ENCODE assay signal across 36 mouse cellular contexts in genomic region chr2:131940506-131940905, GRCm38 (mm10). TPM values are rescaled to one million over a fixed set of nuclear protein-coding genes. Genes with fewer than 3 reads are reported as not detected.
DNase-seq lines count a peak whose midpoint lies in the region; ATAC-seq and TF ChIP-seq lines count a peak whose summit lies in the region.
"Had no signal": no experiment of that assay in that cellular context is flagged by ENCODE, and none has a peak within 500 bp of the region (broad histone marks: within the 10 kb centered on the region; RNA-seq: fewer than 3 reads in every experiment).

No protein-coding gene starts in this region.

- TF ChIP-seq EP300 in MEL (IDR thresholded peaks at IDR 0.05; ENCODE audit: low read depth in 1 of 2, low read length in 2 of 2), result peak; percentile 77 to 88

- no peak for TF ChIP-seq CTCF in MEL (IDR thresholded peaks at IDR 0.05 in 2 of 3, conservative IDR thresholded peaks at IDR 0.05 in 1 of 3; ENCODE audit: control insufficient read depth in 1 of 3, insufficient read depth in 1 of 3, low read depth in 2 of 3, low read length in 3 of 3, poor library complexity in 1 of 3, severe bottlenecking in 1 of 3)

- 30% methylated on average over 3 of the region's 3 CpGs for WGBS in liver, embryonic 13.5 days (ENCODE audit: insufficient replicate concordance)

- H3K9me3 ChIP-seq in MEL (replicated peaks; ENCODE audit: insufficient read depth, low read length), result no peaks in the 10 kb centered on the region
- H3K9me3 ChIP-seq in liver, embryonic 13.5 days (replicated peaks), result no peaks in the 10 kb centered on the region
- H3K9me3 ChIP-seq: hindbrain, embryonic 13.5 days; midbrain, embryonic 12.5 days; neural tube, embryonic 12.5 days had no signal

- TF ChIP-seq POLR2A in MEL (IDR thresholded peaks at IDR 0.05; ENCODE audit: control insufficient read depth in 1 of 2, insufficient read depth in 1 of 2, low read depth in 1 of 2, low read length in 2 of 2, poor library complexity in 1 of 2), result no peak

- H3K27me3 ChIP-seq in MEL (ENCODE audit: control insufficient read depth in 1 of 2, insufficient read depth in 2 of 2, low read length in 2 of 2), result no peaks in the 10 kb centered on the region
- no peaks in the 10 kb centered on the region for H3K27me3 ChIP-seq in liver, embryonic 13.5 days
- H3K27me3 ChIP-seq: hindbrain, embryonic 13.5 days; midbrain, embryonic 12.5 days; neural tube, embryonic 12.5 days had no signal

- no peak overlapping the region for H3K27ac ChIP-seq in MEL (ENCODE audit: control insufficient read depth, low read depth, low read length)
- H3K27ac ChIP-seq in liver, embryonic 13.5 days, result peak overlapping the region; percentile 79
- H3K27ac ChIP-seq: forebrain, embryonic 10.5 days; gastrocnemius, adult 2 months; hindbrain, embryonic 13.5 days; midbrain, embryonic 12.5 days; neural tube, embryonic 12.5 days had no signal

- no peak overlapping the region for H3K9ac ChIP-seq in MEL (ENCODE audit: control insufficient read depth, low read depth, low read length, poor library complexity, severe bottlenecking)
- peak overlapping the region; percentile 33; the same call in 1 of the 2 replicates for H3K9ac ChIP-seq in liver, embryonic 13.5 days
- H3K9ac ChIP-seq: hindbrain, embryonic 13.5 days; lung, embryonic 14.5 days; midbrain, embryonic 12.5 days; neural tube, embryonic 12.5 days had no signal

- H3K4me2 ChIP-seq in liver, embryonic 13.5 days, result peak overlapping the region; percentile 21; the same call in 1 of the 2 replicates
- H3K4me2 ChIP-seq: heart, embryonic 11.5 days; hindbrain, embryonic 13.5 days; lung, embryonic 14.5 days; midbrain, embryonic 12.5 days; neural tube, embryonic 12.5 days had no signal

- H3K79me2 ChIP-seq in MEL (ENCODE audit: control insufficient read depth, insufficient read depth, low read length, poor library complexity), result no peaks in the 10 kb centered on the region

- H3K4me3 ChIP-seq in MEL (ENCODE audit: control insufficient read depth in 1 of 2, insufficient read depth in 1 of 2, low read depth in 2 of 2, low read length in 2 of 2), result no peak overlapping the region
- no peak overlapping the region for H3K4me3 ChIP-seq in liver, embryonic 13.5 days (replicated peaks)
- H3K4me3 ChIP-seq: forebrain, embryonic 10.5 days; gastrocnemius, adult 2 months; hindbrain, embryonic 13.5 days; midbrain, embryonic 12.5 days; myocyte; neural tube, embryonic 12.5 days had no signal

- TF ChIP-seq RAD21 in MEL (IDR thresholded peaks at IDR 0.05; ENCODE audit: low read depth, low read length), result no peak

- H3K36me3 ChIP-seq in MEL (ENCODE audit: control insufficient read depth in 1 of 2, insufficient read depth in 2 of 2, low read length in 2 of 2), result peaks cover 0 to 5% of the 10 kb centered on the region in 2 experiments; a peak in 1 of 4 replicates
- H3K36me3 ChIP-seq in liver, embryonic 13.5 days, result peaks cover 8% of the 10 kb centered on the region

- peaks cover 0 to 8% of the 10 kb centered on the region in 2 experiments; a peak in 2 of 4 replicates for H3K4me1 ChIP-seq in MEL (ENCODE audit: control insufficient read depth in 1 of 2, insufficient read depth in 2 of 2, low read length in 2 of 2)
- H3K4me1 ChIP-seq in liver, embryonic 13.5 days (replicated peaks), result peaks cover 27% of the 10 kb centered on the region
- H3K4me1 ChIP-seq: forebrain, embryonic 10.5 days; hindbrain, embryonic 13.5 days; midbrain, embryonic 12.5 days; neural tube, embryonic 12.5 days had no signal

- DNase-seq in MEL (ENCODE audit: low read depth, low spot score), result peak; percentile 48
- DNase-seq in liver, embryonic 13.5 days, result peak; percentile 48
- DNase-seq in heart, postnatal 4 days, result no peak
- no peak for DNase-seq in urinary bladder, postnatal 10 days (ENCODE audit: low spot score)
- DNase-seq in Muller cell, postnatal 12 days (ENCODE audit: inconsistent ontology term), result no peak
- DNase-seq: adrenal gland, adult 8-10 months; cerebellum, adult 18-20 months; cerebellum, postnatal 10 days; gastrocnemius, adult 2 months; gastrocnemius, postnatal 36 days; heart, adult 18-20 months; heart, postnatal 36 days; kidney, adult 9 months; kidney, postnatal 14 days; left cerebral cortex, postnatal 4 days; lung, embryonic 14.5 days; thymus, adult 2 months; thymus, postnatal 36 days had no signal

- ATAC-seq in erythroblast, adult 5-6 weeks (replicated peaks; ENCODE audit: low FRiP score, poor library complexity, severe bottlenecking), result peak; percentile 78
- peak; percentile 81 for ATAC-seq in liver, embryonic 13.5 days (ENCODE audit: low read depth)
- ATAC-seq in megakaryocyte progenitor cell, adult 5-6 weeks (replicated peaks; ENCODE audit: poor library complexity), result peak; percentile 19; the same call in 1 of the 2 replicates
- ATAC-seq: activated CD4-positive, CD25-positive, alpha-beta regulatory T cell, adult 4 months; forebrain, embryonic 16.5 days; intestine, postnatal 0 days had no signal

TF ChIP-seq in MEL, 35 proteins besides CTCF, POLR2A, EP300 and RAD21:
- TF ChIP-seq TAL1 (IDR thresholded peaks at IDR 0.05; ENCODE audit: low read length) (peak; percentile 85), SMC3 (IDR thresholded peaks at IDR 0.05; ENCODE audit: low read depth, low read length) (0 out of 2 replicates have a peak, but pooled peaks have one; percentile 2), CHD2 (IDR thresholded peaks at IDR 0.05; ENCODE audit: low read length) (no peak), TCF12 (IDR thresholded peaks at IDR 0.05; ENCODE audit: low read depth, low read length) (peak; percentile 86), E2F4 (IDR thresholded peaks at IDR 0.05; ENCODE audit: borderline replicate concordance, low read depth, low read length) (no peak), ETS1 (IDR thresholded peaks at IDR 0.05; ENCODE audit: low read depth, low read length) (peak; percentile 48; the same call in 1 of the 2 replicates), GATA1 (IDR thresholded peaks at IDR 0.05; ENCODE audit: low read depth, low read length) (peak; percentile 78), ZNF384 (IDR thresholded peaks at IDR 0.05; ENCODE audit: low read depth, low read length) (peak; percentile 88), SIN3A (IDR thresholded peaks at IDR 0.05; ENCODE audit: low read length) (peak; percentile 28; the same call in 1 of the 2 replicates), RCOR1 (IDR thresholded peaks at IDR 0.05; ENCODE audit: low read depth, low read length) (peak; percentile 58; the same call in 1 of the 2 replicates), MYB (IDR thresholded peaks at IDR 0.05; ENCODE audit: low read depth, low read length) (no peak)

RNA-seq across cellular contexts. Expression of gene Prnd, which starts 10.2 kb away (rescaled TPM):
- not detected in 2 replicates for total RNA-seq in MEL (2012; rRNA removed)
- under 1 TPM in 1 of 2 experiments, not detected in 1; 0.06 TPM for polyA plus RNA-seq in MEL (2012; ENCODE audit: insufficient read depth in 1 of 2, insufficient read length in 2 of 2, low read depth in 1 of 2, low replicate concordance in 2 of 2, missing spikeins in 1 of 2)
- total RNA-seq in erythroblast, adult 5-6 weeks (2015; ENCODE audit: low replicate concordance), result not detected in 2 replicates
- not detected in 2 replicates for total RNA-seq in erythroblast, adult 5-6 weeks (2017; ENCODE audit: low replicate concordance)
- polyA plus RNA-seq in liver, embryonic 13.5 days (2015; fragmentation: Nextera tagmentation; extraction: Ambion mirVana), result 0.34 and 0.45 TPM in 2 replicates
- total RNA-seq in megakaryocyte progenitor cell, adult 5-6 weeks (2015), result 0.46 TPM in 1 of 2 replicates, not detected in the other
- not detected in 2 replicates for total RNA-seq in megakaryocyte progenitor cell, adult 5-6 weeks (2017)
- 10 to 100 TPM; 17.6 to 22.9 TPM for total RNA-seq in heart, postnatal 4 days (2021)
- total RNA-seq: megakaryocyte, adult 5-6 weeks had no signal
- polyA plus RNA-seq: myocyte had no signal

RNA-seq across cellular contexts. Expression of gene Prn, which starts 30.7 kb away (rescaled TPM):
- total RNA-seq in MEL (2012; rRNA removed), result not detected in 2 replicates
- not detected for polyA plus RNA-seq in MEL (2012; ENCODE audit: insufficient read depth in 1 of 2, insufficient read length in 2 of 2, low read depth in 1 of 2, low replicate concordance in 2 of 2, missing spikeins in 1 of 2)
- not detected in 2 replicates for total RNA-seq in erythroblast, adult 5-6 weeks (2015; ENCODE audit: low replicate concordance)
- not detected in 2 replicates for total RNA-seq in erythroblast, adult 5-6 weeks (2017; ENCODE audit: low replicate concordance)
- 0.28 TPM in 1 of 2 replicates, not detected in the other for polyA plus RNA-seq in liver, embryonic 13.5 days (2015; fragmentation: Nextera tagmentation; extraction: Ambion mirVana)
- not detected in 2 replicates for total RNA-seq in megakaryocyte progenitor cell, adult 5-6 weeks (2015)
- not detected in 2 replicates for total RNA-seq in megakaryocyte progenitor cell, adult 5-6 weeks (2017)
- total RNA-seq in heart, postnatal 4 days (2021), result 1 to 10 TPM in 1 of 2 experiments, not detected in 1; 2.9 TPM
- total RNA-seq: adrenal gland, adult 8-10 months; layer of hippocampus, postnatal 14 days; left cerebral cortex, adult 8-10 months; megakaryocyte, adult 5-6 weeks; midbrain, postnatal 0 days had no signal
- polyA plus RNA-seq: activated CD4-positive, CD25-positive, alpha-beta regulatory T cell, adult 4 months; embryonic facial prominence, embryonic 11.5 days; forebrain, embryonic 10.5 days; forebrain, embryonic 16.5 days; heart, embryonic 11.5 days; heart, embryonic 16.5 days; hindbrain, embryonic 13.5 days; intestine, postnatal 0 days; limb, embryonic 14.5 days; lung, embryonic 14.5 days; midbrain, embryonic 12.5 days; midbrain, postnatal 0 days; neural tube, embryonic 12.5 days; thymus, adult 2 months had no signal

RNA-seq across cellular contexts. Expression of gene Prnp, which starts 30.8 kb away (rescaled TPM):
- 17.1 and 18.3 TPM in 2 replicates for total RNA-seq in MEL (2012; rRNA removed)
- 10 to 100 TPM in 1 of 2 experiments, not detected in 1; 24.0 TPM for polyA plus RNA-seq in MEL (2012; ENCODE audit: insufficient read depth in 1 of 2, insufficient read length in 2 of 2, low read depth in 1 of 2, low replicate concordance in 2 of 2, missing spikeins in 1 of 2)
- 80.3 and 84.9 TPM in 2 replicates for total RNA-seq in erythroblast, adult 5-6 weeks (2015; ENCODE audit: low replicate concordance)
- 147 and 159 TPM in 2 replicates for total RNA-seq in erythroblast, adult 5-6 weeks (2017; ENCODE audit: low replicate concordance)
- polyA plus RNA-seq in liver, embryonic 13.5 days (2015; fragmentation: Nextera tagmentation; extraction: Ambion mirVana), result 30.3 and 32.3 TPM in 2 replicates
- total RNA-seq in megakaryocyte progenitor cell, adult 5-6 weeks (2015), result 1.2 and 2.9 TPM in 2 replicates
- total RNA-seq in megakaryocyte progenitor cell, adult 5-6 weeks (2017), result 2.3 and 4.1 TPM in 2 replicates
- total RNA-seq in heart, postnatal 4 days (2021), result 10 to 100 TPM; 83.1 to 85.9 TPM

Comparison
In these comparisons a context has a peak if more than half of its experiments do, and no peak if none do; other contexts are left out.
1. DNase-seq: peak in MEL (single experiment) and liver, embryonic 13.5 days (single experiment); none in heart, postnatal 4 days (single experiment), urinary bladder, postnatal 10 days (single experiment) and Muller cell, postnatal 12 days (single experiment).
2. ATAC-seq: peak in every context shown above with its lines; median percentile 81 in liver, embryonic 13.5 days; 78 in erythroblast, adult 5-6 weeks; 19 in megakaryocyte progenitor cell, adult 5-6 weeks.
3. RNA of gene Prnd, which starts 10.2 kb away (total RNA-seq): 17.6 to 22.9 TPM in heart, postnatal 4 days; not detected in erythroblast, adult 5-6 weeks, not detected in MEL and 0.46 TPM in megakaryocyte progenitor cell, adult 5-6 weeks; every median in the first group is over 10 times any median in the second.